Mouse (Mus musculus): ENCODE results near the gene Sirt7.

The Sirt7 gene

GRCm38 (mm10) chr11:120634810-120635209 lies 9.8 kb upstream of the Sirt7 start:
- DNase-seq, result no peak

GRCm38 (mm10) chr11:120633520-120634343 lies 8.7 kb upstream of the Sirt7 start, which contains the start of gene Mafg:
Gene Mafg, minus strand, starts transcription at chr11:120633600.
- peak; percentile 96 for DNase-seq

- DNase-seq, result peak; percentile 73 to 75
Observed at GRCm38 (mm10) chr11:120632559-120633519, 7.8 kb upstream of the Sirt7 start.

GRCm38 (mm10) chr11:120631726-120632448 lies 6.8 kb upstream of the Sirt7 start:
- DNase-seq, result no peak

- no peak for DNase-seq
Observed at GRCm38 (mm10) chr11:120630881-120631725, 6.1 kb upstream of the Sirt7 start.

GRCm38 (mm10) chr11:120630401-120630871 lies 5.4 kb upstream of the Sirt7 start:
- no peak for DNase-seq

- no peak for DNase-seq
Observed at GRCm38 (mm10) chr11:120629911-120630310, 4.9 kb upstream of the Sirt7 start.

GRCm38 (mm10) chr11:120629341-120629730 lies 4.3 kb upstream of the Sirt7 start:
- DNase-seq, result peak in 1 of 2 experiments; percentile 40

- DNase-seq, result no peak
Observed at GRCm38 (mm10) chr11:120628601-120629340, 3.7 kb upstream of the Sirt7 start.

- no peak for DNase-seq
Observed at GRCm38 (mm10) chr11:120627468-120628300, 2.6 kb upstream of the Sirt7 start.

- DNase-seq, result no peak
Observed at GRCm38 (mm10) chr11:120626785-120627467, 1.9 kb upstream of the Sirt7 start.

GRCm38 (mm10) chr11:120624680-120625111 lies 344 bp downstream of the Sirt7 start:
- DNase-seq, result peak; percentile 90 to 93

GRCm38 (mm10) chr11:120623961-120624679 lies 920 bp downstream of the Sirt7 start:
- DNase-seq, result peak; percentile 79 to 80

GRCm38 (mm10) chr11:120622805-120623204 lies 2.2 kb downstream of the Sirt7 start:
- no peak for DNase-seq

- no peak for DNase-seq
Observed at GRCm38 (mm10) chr11:120620195-120620594, 4.8 kb downstream of the Sirt7 start.

- DNase-seq, result peak in 1 of 2 experiments; percentile 23
Observed at GRCm38 (mm10) chr11:120618619-120619535, 6.2 kb downstream of the Sirt7 start.

- peak; percentile 98 for DNase-seq
Observed at GRCm38 (mm10) chr11:120617519-120618112, 7.4 kb downstream of the Sirt7 start, which contains the start of gene Pcyt2. Gene Pcyt2, minus strand, starts transcription at chr11:120617936.
